Mouse (Mus musculus) layer of hippocampus, postnatal 25 days (tissue): ENCODE measurements at regions not wholly inside any gene's neighbourhood (a gene's known extent, or its start where the extent isn't known, plus 50 kb on each side); places are given as distances from the start of the nearest gene placed in this dataset.
"Not testable (repeated sequence)": the region's sequence is repeated elsewhere in the genome, so short reads cannot be mapped to it uniquely, and the experiment has no call there.

ENCODE experiments used
- DNase-seq, 2 experiments: peaks; one replicate each; pipeline ENCODE4 v3.0.0; 2022; ENCODE audit warnings: mixed read lengths in 2 of 2, low spot score in 1 of 2; ENCODE audit errors: extremely low spot score in 1 of 2

- DNase-seq: no peak
Measured at GRCm38 (mm10) chr7:125146025-125146424, 298.5 kb upstream of the Kdm8 start.

- no peak for DNase-seq
Measured at GRCm38 (mm10) chr7:125149151-125149550, 295.3 kb upstream of the Kdm8 start.

- DNase-seq: no peak
Measured at GRCm38 (mm10) chr7:125149740-125150139, 294.7 kb upstream of the Kdm8 start.

DNA sequence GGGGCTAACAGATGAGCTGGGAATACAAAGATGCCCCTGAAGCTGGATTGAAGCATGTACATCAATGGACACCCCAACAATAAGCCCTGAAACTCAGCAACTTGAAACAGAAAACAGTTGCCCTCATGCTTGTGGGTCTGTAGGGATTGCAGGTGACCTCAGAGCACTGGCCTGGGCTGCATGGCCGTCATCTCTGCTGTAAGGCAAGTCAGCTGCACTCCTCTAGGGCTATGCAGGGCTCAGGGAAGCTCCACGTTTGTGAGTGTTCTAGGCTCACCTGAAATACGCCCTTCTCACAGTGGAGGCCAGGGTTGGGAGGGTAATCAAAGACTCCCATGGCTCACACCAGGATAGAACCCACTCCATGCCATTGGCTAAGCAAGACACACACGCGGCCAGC lies 292.2 kb upstream of the Kdm8 start:
- no peak for DNase-seq

GRCm38 (mm10) chr7:125155291-125155690 lies 289.2 kb upstream of the Kdm8 start:
- DNase-seq: no peak

DNA sequence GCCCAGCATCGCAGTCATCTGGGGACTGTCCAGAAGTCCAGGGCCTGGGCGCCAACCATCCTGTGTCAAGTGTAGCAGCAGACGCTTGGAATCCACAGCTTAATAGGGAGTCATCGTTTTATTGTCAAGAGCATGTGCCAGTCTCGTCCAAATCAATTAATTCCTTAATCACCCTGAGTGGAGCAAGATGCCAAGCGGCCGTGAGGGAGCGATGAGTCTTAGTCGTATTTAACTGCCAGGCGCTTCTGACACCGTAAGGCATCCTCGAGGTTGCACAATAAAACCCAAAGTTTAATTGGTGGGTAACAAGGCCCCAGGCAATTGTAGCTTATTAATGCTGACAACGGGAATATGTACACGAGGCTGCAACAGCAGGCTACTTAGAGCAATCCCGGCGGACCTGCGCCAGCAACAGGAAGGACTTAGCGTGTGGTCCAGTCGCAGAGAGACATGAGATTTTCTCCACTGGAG lies 277.6 kb upstream of the Kdm8 start:
- DNase-seq: no peak

GRCm38 (mm10) chr7:125167666-125168065 lies 276.8 kb upstream of the Kdm8 start:
- DNase-seq: no peak

DNA sequence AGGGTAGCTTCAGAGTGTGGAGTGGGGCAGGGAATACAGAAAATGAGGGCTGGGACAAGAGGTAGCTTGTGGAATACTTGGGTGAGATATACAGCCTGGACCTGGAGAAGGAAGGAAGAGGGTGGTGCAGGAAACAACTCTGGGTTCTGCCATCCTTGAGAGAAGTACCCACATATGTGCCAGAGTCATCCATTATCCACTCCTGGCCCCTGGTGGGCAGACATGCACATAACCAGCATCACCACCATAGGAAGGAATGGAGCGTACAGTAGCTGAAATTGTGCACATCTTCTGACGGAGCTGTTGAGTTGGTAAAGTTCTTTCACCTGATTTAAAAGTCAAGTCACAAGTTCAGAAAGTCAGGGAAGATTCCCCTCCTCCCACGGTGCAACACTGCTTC lies 262.9 kb upstream of the Kdm8 start:
- DNase-seq: peak; percentile 21 to 62

DNA sequence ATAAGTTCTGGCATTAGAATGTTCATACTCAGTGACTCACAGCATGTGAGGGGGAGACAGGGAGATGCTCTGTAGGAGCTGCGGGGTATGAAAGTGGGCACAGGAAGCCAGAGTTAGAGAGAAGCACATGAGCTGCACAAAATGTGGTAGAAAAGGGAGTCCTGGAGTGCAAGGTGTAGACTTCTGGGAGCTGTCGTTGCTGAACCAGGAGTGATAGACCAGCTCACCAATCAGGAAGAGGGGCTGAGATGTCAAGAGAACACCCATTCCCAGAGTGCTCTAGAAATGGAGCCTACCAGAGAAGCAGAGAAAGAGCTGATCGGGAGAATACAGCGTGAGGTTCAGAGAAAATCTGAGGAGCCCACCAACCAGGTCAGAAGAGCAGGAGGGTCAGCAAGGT lies 262.2 kb upstream of the Kdm8 start:
- peak in 1 of 2 experiments; percentile 13 for DNase-seq

GRCm38 (mm10) chr7:125183011-125183410 lies 261.5 kb upstream of the Kdm8 start:
- DNase-seq: not testable (repeated sequence)

DNA sequence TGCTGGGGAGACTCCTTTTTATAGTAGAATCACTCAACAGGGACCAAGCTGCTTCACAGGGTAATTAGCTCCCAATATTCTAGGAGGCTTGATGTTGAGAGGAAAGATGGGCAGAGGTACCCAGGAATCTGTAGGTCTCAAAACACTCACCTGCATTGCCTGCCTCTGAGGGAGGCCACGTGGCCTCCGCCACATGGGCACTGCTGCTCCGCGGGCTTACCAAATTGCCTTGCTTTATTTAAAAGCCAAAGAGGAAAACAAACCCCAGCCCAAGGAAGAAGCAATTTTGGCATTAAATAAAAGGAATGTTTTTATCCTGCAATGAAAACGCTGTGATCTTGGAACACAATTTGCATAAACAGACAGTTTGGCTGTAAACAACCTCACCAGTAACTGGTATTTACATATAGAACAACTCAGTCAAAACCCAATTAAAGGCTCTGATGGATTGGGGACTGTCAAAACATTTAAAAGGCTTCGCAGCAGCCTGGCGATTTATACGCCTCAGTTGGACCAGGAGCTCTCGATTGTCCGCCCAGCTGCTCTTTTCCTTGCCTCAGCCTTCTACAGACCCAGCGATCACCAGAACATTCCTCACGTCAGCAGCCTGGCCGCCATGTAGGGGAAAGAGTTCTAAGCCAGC lies 259.3 kb upstream of the Kdm8 start:
- no peak for DNase-seq

DNA sequence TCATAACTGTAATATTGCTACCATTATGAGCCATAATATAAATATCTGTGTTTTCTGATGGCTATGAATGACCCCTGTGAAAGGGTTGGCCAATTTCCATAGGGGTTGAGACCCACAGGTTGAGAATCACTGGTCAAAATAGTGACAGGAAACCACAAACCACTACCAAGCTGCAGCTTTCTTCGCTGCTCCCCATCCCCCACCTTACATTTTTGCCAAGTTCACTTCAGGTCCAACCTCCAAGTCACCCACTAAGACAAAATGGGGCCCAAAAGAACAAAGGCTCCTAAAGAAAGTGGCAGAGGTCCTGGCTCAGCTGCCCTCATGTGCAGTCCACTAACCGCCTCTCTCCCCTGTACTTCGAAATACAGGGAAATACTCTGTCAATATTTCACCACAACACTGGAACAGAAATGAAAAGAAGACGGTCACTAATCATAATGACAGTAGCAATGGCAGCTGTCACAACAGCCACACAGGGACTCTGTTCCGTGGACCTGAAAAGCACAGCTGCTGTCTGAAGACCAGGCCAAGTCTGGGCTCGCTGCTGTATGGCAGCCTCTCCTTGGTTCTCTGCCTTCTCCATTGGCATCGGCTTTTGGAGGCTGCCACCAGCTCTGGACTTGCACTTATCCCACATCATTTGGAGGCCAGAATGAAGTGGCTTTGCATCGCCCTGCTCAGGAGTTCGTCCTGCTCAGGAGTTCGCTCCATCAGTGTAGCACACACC lies 257.3 kb upstream of the Kdm8 start:
- no peak for DNase-seq

- no peak for DNase-seq
Measured at GRCm38 (mm10) chr7:125188986-125189385, 255.5 kb upstream of the Kdm8 start.

DNA sequence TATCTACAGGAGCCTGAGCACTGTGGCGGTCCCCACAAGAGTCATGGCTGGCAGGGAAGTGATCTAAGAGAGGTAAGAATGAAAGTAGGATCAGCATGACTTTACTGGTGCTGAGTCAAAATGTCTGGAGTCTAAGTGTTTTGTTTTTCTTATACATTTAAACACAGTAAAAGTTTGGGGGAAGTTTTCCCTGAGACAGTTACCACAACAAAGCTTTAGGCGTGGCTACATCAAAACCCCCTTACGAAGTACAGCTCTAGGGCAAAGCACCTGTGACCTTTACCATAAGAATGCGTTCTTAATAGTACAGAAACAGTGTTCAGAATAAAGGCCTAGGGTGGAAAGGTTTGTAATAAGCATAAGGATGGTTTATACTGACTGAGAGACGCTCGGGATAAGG lies 254.4 kb upstream of the Kdm8 start:
- no peak for DNase-seq

GRCm38 (mm10) chr7:125191313-125191712 lies 253.2 kb upstream of the Kdm8 start:
- no peak for DNase-seq

DNA sequence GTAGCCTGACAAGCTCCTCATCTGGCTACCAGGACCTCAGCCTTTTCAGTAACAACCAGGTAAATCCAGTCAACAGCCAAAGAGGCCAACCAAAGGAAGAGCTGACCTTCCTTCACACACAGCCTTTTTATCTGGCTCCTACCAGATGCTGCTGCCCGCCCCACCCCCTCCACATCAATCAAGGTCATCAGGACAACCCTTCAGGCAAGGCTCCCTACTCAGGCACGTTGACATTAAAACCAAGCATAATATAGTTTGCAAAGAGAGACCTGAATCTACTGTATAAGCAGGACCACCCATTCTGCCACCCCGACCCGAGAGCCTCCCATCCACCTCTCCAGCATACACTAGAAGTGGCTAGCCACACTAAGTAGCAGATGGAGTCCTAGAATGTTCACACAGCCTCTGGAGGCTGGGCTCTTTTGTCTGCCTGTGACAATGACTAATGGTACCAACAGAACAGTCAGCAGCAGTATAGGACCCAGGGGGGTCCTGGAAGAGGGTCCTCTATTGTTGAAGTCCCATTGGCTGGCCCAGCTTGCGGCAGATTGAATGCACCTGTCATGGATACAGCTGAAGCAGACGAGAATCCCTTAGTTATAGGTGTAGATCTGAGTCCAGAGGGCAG lies 233.0 kb upstream of the Kdm8 start:
- no peak for DNase-seq

DNA sequence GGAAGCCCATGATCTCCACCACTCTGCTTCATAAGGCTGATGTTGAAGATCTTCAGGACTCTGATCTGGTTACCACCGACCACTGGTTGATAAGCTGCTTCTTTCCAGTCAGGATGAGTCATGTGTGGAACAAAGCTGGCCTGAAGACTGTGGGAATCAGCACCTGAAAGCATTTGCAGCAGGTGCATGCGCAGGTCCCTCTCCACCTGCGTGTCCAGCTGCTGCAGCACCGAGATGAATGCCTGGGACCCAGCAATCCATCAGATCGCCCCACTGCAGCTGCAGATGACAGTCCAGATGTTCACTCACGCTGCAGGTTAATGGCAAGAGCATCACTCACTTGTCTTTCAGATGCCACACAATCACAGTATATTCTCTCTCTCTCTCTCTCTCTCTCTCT lies 230.4 kb upstream of the Kdm8 start:
- DNase-seq: no peak

- no peak for DNase-seq
Measured at GRCm38 (mm10) chr7:125217630-125218029, 226.8 kb upstream of the Kdm8 start.

DNA sequence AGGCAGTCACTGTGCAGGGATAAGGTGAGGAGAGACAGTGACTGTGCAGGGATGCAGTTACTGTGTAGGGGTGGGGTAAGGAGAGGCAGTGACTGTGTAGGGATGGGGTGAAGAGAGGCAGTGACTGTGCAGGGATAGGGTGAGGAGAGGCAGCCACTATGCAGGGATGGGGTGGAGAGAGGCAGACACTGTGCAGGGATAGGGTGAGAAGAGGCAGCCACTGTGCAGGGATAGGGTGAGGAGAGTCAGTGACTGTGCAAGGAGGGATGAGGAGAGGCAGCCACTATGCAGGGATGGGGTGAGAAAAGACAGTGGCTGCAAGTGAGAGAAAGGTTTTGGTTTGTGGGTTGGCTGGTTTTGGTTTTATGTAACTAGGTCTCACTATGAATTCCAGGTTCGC lies 221.8 kb upstream of the Kdm8 start:
- no peak for DNase-seq

DNA sequence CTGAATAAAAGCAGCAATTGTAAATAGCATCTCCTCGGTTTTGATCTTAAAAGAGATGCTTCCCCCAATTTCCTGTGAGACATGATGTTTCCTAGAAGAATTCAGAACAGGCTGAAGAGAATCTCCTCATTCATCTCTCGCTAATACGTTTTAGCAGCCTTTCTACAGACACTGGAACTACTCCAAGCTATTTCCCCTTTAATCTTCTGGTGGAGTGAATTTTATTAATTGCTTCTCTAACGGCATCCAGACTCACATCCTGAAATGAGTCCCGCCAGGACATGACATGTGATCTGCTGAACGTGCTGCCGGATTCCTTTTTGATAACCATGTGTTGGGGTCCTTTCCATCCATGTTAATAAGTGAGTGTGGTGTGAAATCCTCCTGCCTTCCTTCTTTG lies 209.6 kb upstream of the Kdm8 start:
- no peak for DNase-seq

DNA sequence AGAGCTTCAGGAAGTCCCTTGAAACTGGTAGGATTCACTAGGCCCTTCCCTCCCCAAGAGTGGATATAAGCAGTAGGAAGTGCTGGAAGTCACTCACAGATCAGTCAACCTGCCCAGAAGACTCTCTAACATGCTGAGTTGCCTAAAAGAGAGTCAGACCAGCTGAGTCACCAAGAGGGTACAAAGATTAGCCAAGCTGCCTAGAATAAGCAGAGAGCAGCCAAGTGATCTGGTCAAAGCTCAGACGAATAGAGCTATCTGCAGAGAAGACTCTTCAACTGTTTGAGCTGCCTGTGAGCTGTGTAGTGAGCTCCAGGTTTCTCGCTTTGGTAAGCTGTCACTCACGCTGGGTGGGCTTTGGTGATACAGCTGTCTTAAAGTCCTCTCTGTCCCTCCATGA lies 207.4 kb upstream of the Kdm8 start:
- no peak for DNase-seq

- no peak for DNase-seq
Measured at GRCm38 (mm10) chr7:125243021-125243420, 201.5 kb upstream of the Kdm8 start.
